Mouse (Mus musculus) activated CD4-positive, CD25-positive, alpha-beta regulatory T cell, adult 4 months (primary cell): ENCODE measurements around the gene Slc2a9. TPM values are rescaled to one million over a fixed set of nuclear protein-coding genes. Genes with fewer than 3 reads are reported as not detected.

Experiments
- ATAC-seq: one replicate; pipeline ENCODE4 v1.8.0; 2017
- polyA plus RNA-seq, 2 experiments: library from polyadenylated mRNA; unstranded; fragments of 100-300 nt; shearing (Covaris generic); gene quantifications; one replicate each; pipeline ENCODE4 v1.2.1; 2017

Slc2a9 gene
- polyA plus RNA-seq, 2 experiments from 2014 or later = 4.7 to 11.3 TPM

DNA sequence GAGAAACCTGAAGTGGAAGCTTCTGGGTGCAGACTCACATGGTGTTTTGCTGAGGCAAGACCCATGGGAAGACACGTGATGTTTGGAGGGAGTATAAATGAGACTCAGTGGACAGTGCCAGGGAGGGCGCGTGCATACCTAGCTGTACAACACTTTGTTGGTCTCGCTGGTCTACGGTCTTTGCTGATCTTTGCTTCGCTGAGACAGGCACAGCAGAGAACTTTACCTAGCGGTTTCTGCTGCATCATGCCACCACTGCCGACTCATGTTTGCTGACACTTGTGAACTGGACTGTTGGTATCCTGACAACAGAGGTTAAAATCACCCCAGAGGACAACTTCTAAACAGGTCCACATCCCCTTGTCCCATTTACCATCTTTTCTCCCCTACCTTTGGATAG is 2.9 kb downstream of the Slc2a9 start:
- no peak for ATAC-seq

DNA sequence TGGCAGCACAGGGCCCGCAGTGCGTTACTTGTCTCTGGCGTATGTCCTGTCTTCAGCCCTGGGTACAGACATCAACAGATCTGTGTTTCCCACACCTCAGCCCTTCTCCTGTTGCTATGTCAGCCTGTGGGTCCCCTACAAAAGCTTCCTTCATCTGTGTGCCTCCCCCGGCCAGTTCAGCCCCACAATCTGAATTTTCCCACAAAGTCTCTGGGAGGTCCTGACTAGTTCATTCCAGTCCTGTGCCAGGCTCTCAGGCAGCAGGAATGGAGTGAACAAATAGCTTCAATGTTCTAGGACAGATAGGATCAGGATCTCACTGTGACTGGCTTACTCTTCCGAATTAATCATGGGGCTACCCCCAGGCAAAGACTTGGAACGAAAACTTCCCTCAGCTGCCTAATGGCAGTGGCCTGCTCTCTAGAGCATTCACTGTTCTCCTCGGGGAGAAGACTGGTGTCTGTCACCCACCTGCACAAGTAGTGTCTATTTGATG is 3.6 kb downstream of the Slc2a9 start:
- ATAC-seq = no peak

DNA sequence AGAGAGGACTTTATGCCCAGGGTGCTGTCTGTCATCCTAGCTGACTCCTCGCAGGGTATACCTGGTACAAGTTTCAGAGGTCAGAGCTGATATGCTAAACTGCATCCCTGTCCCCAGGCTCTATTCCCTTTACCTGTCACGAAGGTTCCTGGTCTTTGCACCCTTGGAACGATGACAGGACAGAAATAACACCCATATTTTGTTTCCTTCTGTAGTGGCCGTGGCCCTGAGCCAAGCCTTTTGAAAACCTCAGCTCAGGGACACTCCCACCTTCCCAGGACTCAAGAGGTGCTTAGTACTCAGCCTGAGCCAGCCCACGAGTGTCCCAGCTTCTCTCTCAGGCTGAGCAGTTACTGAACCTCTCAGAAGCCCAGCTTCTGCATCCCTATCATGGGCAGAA is 4.5 kb downstream of the Slc2a9 start:
- no peak for ATAC-seq

DNA sequence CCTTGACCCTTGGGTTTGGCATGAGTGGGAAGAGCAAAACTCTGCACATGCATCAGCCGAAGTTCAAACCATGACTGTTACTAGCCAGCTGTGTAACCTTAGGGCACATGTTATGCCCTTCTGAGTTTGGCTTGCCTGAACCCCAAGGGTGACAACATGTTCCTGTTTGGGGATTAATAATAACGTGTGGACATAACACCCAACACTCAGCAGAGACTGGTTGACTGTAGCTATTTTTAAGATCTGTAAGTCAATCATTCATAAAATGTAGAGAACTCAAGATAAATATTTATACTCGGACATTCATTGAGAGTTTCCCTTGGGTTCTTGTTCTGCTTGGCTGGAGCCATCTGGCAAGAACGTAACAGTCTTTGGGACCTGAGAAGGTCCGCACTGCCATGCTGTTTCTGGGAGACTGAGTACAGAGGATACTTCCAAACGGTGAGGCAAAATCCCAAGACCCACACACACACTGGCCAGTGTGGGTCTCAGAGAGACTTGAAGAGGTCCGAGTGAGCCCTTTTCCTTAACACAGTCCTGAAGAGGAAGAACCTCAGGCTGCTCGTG is 6.4 kb downstream of the Slc2a9 start:
- ATAC-seq = no peak

DNA sequence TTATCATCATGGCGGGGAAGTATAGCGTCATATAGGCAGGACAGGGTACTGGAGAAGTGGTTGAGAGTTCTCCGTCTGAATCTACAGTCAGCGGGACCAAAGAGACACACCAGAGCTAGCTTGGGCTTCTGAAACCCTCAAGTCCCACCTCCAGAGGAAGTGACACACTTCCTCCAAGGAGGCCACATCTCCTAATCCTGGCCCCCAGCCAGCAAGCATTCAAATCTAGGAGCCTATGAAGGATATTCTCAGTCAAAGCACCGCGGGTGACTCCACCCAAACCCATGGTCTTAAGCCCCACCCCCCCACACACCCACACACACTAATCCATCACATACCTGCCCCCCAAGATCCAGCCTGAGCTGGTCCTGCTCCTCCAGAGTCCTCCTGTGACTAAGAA is 9.1 kb downstream of the Slc2a9 start:
- ATAC-seq = no peak

DNA sequence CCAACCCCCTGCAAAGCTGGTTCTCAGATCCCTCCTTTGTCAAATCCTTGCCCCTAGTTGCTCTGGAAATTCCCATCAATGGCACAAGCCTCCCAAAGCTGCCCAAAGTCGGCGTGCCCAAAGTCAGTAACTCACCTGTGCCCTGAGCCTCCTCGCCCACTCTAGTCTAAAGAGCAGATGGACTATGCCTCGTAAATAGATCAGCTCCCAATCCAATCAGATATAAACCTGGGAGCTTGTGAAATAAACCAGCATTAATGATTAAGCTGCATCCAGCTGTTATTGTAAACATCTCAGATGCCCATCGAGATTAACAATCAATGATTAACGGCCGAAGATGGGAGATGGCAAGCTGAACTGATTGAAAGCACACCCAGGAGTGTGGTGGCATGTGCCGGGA is 11.2 kb downstream of the Slc2a9 start:
- ATAC-seq = no peak

DNA sequence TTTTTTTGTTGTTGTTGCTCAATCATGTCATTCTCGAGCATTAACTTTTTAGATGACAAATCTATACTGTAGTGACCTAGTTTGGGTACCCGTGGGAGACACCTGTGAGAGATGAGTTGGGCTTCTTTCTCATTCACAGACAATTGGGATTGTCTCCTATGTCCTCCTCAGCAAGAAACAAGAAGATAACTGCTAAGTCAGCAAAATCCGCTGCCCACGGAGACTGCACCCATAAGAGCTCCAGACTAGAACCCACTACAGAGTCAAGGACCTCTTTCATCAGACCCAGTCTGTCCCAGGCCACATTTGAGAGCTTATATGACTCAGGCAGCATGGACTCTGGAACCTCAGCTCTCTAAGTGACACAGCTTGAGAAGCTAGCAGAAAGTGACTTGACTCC is 13.2 kb downstream of the Slc2a9 start:
- ATAC-seq = no peak

DNA sequence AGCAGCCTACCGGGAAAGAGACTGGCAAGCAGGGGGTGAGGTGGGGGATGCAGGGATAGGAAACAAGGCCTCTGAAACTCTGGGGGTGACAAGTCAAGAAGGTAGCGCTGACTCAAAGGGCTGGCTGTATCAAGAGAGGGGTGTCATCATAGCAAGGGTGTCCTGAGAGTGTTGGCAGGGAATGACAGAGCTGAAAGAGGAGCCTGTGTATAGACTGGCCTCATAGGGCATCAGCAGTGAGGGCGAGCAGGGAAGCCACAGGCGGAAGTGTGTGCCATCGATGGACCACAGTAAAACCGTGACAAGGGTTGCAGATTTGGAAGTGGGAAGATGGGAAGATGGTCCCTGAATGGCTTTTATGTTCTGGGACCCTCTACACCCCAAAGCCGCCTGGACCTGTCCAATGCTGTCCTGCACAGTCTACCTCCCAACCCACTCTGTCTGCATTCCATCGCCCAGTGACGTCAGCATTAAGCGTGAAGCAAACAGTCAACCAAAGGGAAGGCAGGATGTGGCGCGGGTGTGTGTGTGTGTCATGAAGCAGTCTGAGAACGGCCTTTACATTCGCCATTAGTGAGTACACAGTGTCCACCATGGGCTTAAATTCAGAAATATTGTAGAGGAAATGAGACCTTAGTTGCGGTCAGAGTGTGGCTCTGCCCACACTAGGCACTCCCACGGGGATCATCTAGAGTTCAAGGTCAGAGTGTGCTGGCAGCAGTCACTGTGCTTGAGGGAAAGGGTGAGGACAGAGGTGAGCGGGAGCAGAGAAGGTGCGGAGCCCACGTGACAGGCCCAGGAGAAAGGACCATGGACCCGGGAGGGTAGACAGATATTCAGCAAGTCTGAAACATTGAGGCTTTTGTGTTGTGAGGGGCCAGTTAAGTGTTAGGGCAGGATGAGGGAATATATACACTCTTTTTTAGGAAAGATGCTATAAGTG is 14.0 kb downstream of the Slc2a9 start:
- no peak for ATAC-seq

DNA sequence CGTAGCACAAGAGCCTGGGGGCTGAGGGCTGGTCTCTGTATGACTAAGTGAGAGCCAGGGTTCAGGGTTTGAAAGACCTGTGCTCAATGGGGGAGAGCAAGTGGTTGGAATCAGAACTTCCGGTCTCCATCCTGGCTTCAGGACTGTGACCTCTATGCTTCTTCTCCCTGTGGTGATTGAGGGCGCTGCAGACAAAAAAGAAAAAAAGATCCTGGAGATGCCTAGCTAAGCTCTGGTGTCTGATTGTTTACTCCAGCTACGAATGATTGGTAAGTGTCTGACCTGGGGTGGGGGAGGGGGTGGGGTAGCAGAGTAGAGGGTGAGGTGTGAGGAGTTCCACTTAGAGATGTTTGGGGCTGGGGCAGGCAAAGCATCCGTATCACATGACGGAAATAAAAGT is 14.9 kb downstream of the Slc2a9 start:
- no peak for ATAC-seq

DNA sequence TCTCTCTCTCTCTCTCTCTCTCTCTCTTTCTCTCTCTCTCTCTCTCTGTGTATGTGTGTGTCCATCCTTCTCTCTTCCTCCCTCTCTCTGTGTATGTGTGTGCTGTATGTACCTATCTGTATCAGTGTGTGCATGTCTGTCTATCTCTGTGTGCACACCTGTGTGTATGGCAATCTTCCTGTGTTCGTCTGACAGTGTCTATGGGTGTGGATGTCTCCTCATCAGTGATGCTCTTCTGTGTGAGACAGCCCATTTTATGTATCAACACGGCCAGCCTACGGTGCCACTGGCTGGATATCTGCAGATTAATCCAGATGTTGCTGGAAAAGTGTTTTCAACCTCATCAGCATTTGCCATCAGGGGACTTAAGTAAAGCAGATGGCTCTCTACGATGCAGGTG is 15.7 kb downstream of the Slc2a9 start:
- ATAC-seq = no peak

DNA sequence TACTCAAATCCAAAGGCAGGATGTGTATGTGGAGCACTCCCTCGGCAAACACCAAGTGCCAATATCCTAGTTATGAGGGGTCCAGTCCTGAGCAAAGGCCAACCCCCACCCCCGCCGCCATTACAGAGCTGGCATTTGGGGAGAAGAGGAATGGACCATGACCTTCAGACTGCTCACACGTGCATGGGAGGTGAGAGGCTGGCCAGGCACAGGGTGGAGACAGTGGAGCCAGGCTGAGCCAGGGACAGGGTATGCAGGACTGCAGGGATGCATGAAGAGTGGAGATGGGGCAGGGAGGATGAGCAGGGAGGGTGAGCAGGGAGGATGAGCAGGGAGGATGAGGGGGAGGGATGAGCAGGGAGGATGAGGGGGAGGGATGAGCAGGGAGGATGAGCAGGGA is 17.0 kb downstream of the Slc2a9 start:
- ATAC-seq = no peak

DNA sequence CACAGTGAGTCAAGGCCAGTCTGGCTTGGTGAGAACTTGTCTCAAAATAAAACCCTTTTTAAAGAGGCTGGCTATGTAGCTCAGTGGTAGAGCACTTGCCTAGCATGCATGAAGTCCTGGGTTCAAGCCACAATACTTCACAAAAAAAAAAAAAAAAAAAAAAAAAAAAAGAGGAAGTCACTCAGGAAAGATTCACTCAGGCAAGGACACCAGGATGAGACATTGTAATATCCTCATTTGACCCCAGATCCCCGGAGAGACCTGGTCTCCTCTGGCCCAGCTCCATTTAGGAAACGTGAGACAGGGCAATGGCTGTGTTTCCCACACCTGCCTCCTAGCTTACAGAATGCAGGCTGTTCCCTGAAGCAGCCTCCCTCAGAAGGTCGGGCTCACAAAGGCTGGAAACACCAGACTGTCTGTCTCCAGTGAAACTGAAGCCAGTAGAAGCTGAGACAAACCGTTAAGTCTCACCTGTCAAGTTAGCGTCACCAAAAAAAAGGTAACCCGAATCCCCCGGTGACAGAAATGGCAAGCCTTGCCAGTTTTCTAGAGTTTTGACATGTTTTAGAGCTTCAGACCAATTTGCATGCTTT is 19.3 kb downstream of the Slc2a9 start:
- ATAC-seq = no peak

DNA sequence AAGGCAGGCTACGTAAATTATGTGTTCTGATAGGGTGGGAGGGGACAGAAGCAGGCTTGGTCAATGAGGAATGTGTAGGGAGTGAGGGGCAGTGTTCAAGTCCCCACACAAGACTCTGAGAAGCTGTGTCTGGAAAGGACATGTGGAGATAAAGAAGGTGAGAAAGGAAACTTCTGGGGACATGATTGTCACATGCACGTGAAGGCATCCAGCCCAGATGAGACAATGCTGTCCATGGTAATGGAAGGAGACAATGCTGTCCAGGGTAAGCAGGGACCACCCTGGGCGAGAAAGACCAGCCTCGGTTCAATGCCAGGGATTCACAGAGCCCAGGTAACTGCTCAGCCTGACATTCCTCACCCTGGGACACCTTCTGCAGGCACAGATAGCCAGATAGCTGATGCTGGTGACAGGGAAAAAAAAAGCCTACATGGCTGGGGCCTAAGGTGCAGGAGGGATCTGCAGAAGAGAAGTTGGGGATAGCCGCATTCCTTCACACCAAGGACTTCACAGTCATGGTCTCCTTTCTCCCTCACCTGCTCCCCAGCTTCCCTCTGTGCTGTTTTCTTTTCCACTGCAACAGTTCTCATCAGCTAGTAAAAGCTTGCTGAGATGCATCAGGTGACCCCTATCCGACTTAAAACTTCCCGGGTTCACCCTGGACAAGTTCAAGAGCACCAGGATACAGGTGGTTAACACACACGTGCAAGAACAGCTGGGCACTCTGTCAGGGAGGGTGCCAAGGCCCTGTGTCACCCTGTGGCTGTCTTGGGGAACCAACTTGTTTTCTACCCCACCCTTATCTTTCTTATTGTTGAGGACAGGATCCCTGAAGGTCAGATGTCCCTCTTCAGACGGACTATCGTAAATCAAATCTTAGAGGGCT is 21.9 kb downstream of the Slc2a9 start:
- no peak for ATAC-seq

DNA sequence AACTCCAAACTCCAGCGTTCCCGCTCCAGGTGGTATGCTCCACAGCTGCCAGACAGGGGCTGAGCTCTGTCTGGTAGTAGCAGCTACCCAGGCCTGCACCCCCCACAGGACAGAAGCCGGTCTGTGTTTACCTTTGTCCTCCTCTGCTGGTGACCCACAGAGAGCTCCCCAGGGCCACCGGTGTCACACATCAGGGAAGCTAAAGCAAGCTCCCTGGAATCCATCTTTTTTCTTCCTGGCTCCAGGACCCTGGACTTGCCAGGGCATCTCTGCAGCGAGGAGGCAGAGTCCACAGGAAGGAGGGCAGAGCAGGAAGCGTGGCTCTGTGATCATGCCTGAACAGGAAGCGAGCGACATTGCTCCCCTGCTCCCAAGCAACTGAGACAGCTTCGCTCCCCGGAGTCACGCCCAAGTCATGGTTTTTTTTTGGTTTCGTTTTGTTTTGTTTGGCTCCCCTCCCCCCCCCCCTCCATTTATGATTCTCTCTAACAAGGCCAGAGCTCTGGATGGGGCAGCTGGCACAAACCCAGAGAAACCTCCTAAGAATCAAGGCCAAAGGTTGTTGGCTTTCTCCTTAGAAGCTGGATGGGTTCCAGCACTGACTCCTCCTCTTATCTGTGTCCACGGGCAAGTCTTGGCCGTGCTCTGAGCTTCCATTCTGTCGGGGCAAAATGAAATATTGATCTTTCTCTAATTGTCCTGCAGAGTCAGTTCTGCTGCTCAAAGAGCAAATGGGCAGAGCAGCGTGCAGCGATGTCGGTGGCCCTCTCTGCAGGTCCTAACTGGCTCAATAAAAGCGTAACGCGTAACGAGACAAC is 22.8 kb downstream of the Slc2a9 start:
- ATAC-seq = peak; percentile 99

DNA sequence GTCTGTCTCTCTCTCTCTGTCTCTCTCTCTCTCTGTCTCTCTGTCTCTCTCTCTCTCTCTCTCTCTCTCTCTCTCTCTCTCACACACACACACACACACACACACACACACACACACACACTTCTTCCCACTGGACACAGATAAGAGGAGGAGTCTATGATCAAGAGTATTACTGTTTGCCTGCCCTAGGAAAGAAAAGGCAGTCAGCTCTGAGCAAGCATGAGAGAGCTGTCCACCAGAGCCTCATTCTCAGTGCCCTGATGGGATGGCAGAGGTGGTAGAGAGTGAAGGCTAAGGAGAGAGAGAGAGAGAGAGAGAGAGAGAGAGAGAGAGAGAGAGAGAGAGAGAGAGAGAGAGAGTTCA is 23.4 kb downstream of the Slc2a9 start:
- ATAC-seq = peak; percentile 8

DNA sequence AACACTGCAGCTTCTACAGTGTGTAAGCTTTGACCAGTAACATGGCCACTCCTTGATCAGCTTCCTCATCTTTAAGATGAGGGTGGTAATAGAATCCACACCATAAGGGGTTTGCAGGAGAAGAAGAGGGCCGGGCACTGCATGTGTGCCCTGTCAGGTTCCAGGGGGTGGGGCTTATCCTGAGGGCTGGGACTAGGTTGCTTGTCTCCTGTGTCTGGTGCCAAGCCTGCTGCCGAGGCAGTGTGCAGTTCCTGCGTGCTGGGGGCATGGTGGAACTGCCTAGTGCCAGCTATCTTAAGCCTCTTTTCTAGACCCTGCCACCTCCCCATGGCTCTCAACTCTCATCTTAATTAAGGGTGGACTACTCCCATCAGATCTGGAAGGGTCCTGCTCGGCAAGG is 23.9 kb downstream of the Slc2a9 start:
- ATAC-seq = no peak

DNA sequence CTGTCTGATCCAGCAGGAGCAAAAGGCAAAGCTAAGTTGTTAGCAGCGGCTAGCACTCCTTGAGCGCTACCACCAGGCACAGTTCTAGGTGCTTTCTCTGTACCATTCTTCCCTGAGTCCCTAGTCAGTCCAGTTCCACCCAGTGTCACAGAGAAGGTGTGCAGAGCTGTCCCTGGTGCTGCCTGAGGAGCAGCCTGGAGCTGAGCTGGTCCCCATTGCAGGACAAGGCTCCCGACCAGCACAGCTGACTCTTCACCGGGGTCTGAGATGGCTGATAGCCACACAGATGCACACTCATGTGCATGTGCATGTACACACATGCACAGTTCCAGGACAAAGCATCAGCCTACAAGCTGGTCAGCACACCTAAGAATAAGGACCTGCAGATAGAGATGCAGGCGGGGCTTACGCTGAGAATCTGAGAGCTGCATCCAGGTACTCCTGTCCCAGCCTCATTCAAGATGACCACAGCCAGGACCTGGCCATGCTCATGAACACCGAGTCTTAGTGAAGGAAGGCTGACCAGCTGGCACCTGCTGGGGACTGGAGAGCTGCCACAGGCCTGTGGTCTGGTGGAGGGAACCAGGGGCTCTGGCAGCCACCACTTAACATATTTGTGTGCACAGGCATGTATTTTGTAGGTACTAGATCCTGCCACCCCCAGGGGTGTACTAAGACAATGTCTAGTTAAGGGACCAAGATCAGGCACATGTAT is 25.1 kb downstream of the Slc2a9 start:
- no peak for ATAC-seq

DNA sequence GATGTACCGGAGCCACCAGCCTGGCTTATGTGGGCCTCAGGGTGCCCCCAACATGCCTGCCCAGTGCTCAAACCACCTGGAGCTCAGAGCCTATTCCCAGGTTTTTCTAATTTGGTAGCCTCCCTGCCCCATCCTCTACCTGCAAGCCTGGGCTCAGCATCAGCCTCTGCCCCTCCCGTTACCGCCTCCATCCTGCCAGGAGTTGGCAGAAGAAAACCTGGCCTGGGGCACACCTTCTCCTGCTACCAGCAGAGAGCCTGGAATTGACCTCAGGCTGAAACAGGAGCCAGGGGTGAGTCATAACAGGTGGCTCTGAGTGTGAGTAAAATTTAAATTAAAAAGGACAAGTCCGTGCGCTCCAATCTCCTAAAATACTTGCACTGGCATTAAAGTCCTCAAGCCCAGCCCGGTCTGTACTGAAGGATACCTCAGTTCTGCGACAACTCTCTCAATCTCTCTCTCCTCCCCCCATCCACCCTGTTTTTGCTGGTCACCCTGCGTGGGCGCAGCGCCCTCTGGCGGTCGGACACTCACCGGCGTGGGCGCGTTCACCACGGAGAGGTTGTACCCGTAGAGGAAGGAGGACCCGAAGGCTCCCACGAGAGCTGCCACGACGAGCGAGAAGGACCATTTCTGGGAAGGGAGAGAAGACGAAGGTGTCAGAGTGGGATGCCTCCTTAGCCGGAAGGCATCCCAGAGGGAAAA is 25.9 kb downstream of the Slc2a9 start:
- ATAC-seq = no peak

DNA sequence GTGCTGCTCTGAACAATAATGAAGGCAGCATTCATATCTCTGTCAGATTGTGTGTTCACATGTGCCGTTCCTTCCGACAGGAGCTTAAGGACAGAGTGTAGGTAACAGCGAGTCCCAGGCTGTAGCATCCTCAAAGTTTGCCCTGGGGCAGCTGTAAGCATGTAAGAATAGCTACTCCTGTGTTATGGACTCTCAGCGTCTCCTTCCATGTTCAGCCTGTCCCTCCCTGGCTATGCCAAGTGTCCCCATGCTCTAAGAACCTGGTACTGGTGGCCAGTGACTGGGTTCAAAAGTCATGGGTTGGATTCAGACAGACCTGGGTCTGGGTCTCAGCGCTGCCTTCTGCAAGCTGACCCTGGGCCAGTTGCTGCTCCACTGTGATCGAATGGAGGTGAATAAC is 32.1 kb downstream of the Slc2a9 start:
- no peak for ATAC-seq

DNA sequence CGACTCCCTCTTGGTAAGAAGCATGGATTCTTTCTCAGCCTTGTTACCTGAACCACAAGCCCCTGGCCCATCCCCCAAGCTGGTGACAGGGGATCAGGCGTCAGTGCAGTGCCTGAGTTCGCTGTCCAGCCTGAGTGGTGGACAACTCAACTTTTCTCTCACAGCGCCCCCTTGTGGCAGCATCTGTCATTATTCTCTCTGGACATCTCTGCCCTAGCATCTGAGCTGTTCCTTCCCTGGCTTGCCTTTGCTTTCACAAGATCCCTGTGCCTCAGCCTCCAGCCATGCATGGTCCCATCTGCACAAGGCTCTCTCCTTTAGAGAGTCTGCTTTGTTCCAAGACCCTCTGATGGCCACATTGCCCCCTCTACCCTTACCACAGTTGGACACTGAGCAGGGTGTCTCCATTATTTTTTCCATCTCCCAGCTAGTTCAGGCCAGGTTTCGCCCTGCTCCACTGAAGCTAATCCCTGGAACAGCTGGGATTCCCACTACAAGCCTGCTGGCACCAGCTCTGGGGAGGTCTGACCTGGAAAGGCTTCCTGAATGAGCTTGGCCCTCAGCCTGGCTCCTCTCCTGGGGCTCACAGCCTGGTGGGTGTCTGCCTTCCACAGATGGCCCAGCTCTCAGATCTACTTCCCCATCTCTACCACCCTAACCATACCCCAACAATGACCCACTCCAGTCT is 32.9 kb downstream of the Slc2a9 start:
- ATAC-seq = no peak
